Mouse (Mus musculus): ENCODE data around the gene Caps2. TPM values are rescaled to one million over a fixed set of nuclear protein-coding genes. Genes with fewer than 3 reads are reported as not detected.
"Not testable (repeated sequence)": the region's sequence is repeated elsewhere in the genome, so short reads cannot be mapped to it uniquely, and the experiment has no call there.

Gene Caps2
- 0.40 and 0.58 TPM in 2 replicates for polyA plus RNA-seq (2015; fragmentation: Nextera tagmentation; extraction: Ambion mirVana)

- WGBS, result 28% methylated on average over 4 of the region's 4 CpGs
- peak; percentile 94; the same call in 1 of the 2 replicates for ATAC-seq (ENCODE audit: low FRiP score, low TSS enrichment)
- H3K27ac ChIP-seq (ENCODE audit: low read length), result no peak within 1 kb of the TSS
- H3K36me3 ChIP-seq (ENCODE audit: insufficient read depth, low read length), result no peaks in the 10 kb centered on the region
- H3K4me2 ChIP-seq (replicated peaks; ENCODE audit: low read depth, low read length), result peak within 1 kb of the TSS; percentile 45
- H3K4me3 ChIP-seq (ENCODE audit: low read length), result peak within 1 kb of the TSS; percentile 34
- H3K4me1 ChIP-seq (ENCODE audit: insufficient read depth, low read length), result no peaks in the 10 kb centered on the region
- H3K9me3 ChIP-seq (ENCODE audit: low read length), result no peaks in the 10 kb centered on the region
- H3K27me3 ChIP-seq (ENCODE audit: insufficient read depth, low read length), result no peaks in the 10 kb centered on the region
- H3K9ac ChIP-seq (replicated peaks; ENCODE audit: low read length), result 0 out of 2 replicates have a peak within 1 kb of the TSS, but pooled peaks have one; percentile 20
These were observed at the start of gene Caps2 for GRCm38 (mm10) chr10:112163168-112163766. Gene Caps2 (plus strand): TSS chr10:112163621.

GRCm38 (mm10) chr10:112125090-112125489 lies 38.3 kb upstream of the Caps2 start:
- H3K36me3 ChIP-seq (ENCODE audit: insufficient read depth, low read length); H3K9me3 ChIP-seq (ENCODE audit: low read length); H3K4me2 ChIP-seq (replicated peaks; ENCODE audit: low read depth, low read length); H3K27me3 ChIP-seq (ENCODE audit: insufficient read depth, low read length); H3K27ac ChIP-seq (ENCODE audit: low read length); H3K4me3 ChIP-seq (ENCODE audit: low read length); H3K4me1 ChIP-seq (ENCODE audit: insufficient read depth, low read length); H3K9ac ChIP-seq (replicated peaks; ENCODE audit: low read length): not testable (repeated sequence)
- ATAC-seq (ENCODE audit: low FRiP score, low TSS enrichment), result peak; percentile 89
- 31% methylated on average over 2 of the region's 2 CpGs for WGBS

- WGBS, result 71% methylated on average over 6 of the region's 6 CpGs
- H3K36me3 ChIP-seq (ENCODE audit: insufficient read depth, low read length); H3K27ac ChIP-seq (ENCODE audit: low read length); H3K9me3 ChIP-seq (ENCODE audit: low read length); H3K4me1 ChIP-seq (ENCODE audit: insufficient read depth, low read length); H3K9ac ChIP-seq (replicated peaks; ENCODE audit: low read length); H3K27me3 ChIP-seq (ENCODE audit: insufficient read depth, low read length); H3K4me2 ChIP-seq (replicated peaks; ENCODE audit: low read depth, low read length); ATAC-seq (ENCODE audit: low FRiP score, low TSS enrichment); H3K4me3 ChIP-seq (ENCODE audit: low read length): not testable (repeated sequence)
These were observed 35.7 kb upstream of the Caps2 start for GRCm38 (mm10) chr10:112127682-112128230.

- H3K9me3 ChIP-seq (ENCODE audit: low read length), result no peaks in the 10 kb centered on the region
- no peak for ATAC-seq (ENCODE audit: low FRiP score, low TSS enrichment)
These were observed 31.2 kb upstream of the Caps2 start for GRCm38 (mm10) chr10:112132194-112132593.

GRCm38 (mm10) chr10:112138050-112138870 lies 25.2 kb upstream of the Caps2 start:
- H3K4me3 ChIP-seq (ENCODE audit: low read length), result peak overlapping the region; percentile 32
- ATAC-seq (ENCODE audit: low FRiP score, low TSS enrichment), result peak; percentile 78; the same call in 1 of the 2 replicates
- H3K27me3 ChIP-seq (ENCODE audit: insufficient read depth, low read length), result no peaks in the 10 kb centered on the region
- H3K4me1 ChIP-seq (ENCODE audit: insufficient read depth, low read length), result no peaks in the 10 kb centered on the region
- peak overlapping the region; percentile 53 for H3K4me2 ChIP-seq (replicated peaks; ENCODE audit: low read depth, low read length)
- no peaks in the 10 kb centered on the region for H3K9me3 ChIP-seq (ENCODE audit: low read length)
- no peaks in the 10 kb centered on the region for H3K36me3 ChIP-seq (ENCODE audit: insufficient read depth, low read length)
- no peak overlapping the region for H3K27ac ChIP-seq (ENCODE audit: low read length)
- 22% methylated on average over 9 of the region's 9 CpGs for WGBS
- no peak overlapping the region; the same call in 1 of the 2 replicates for H3K9ac ChIP-seq (replicated peaks; ENCODE audit: low read length)

More at GRCm38 (mm10) chr10:112132194-112132593, 31.2 kb upstream of the Caps2 start:
- WGBS, result 87% methylated on average over 3 of the region's 3 CpGs
- no peak overlapping the region for H3K9ac ChIP-seq (replicated peaks; ENCODE audit: low read length)
- H3K4me1 ChIP-seq (ENCODE audit: insufficient read depth, low read length), result no peaks in the 10 kb centered on the region
- H3K4me3 ChIP-seq (ENCODE audit: low read length), result no peak overlapping the region
- no peak overlapping the region for H3K27ac ChIP-seq (ENCODE audit: low read length)
- H3K4me2 ChIP-seq (replicated peaks; ENCODE audit: low read depth, low read length), result no peak overlapping the region
- no peaks in the 10 kb centered on the region for H3K27me3 ChIP-seq (ENCODE audit: insufficient read depth, low read length)
- no peaks in the 10 kb centered on the region for H3K36me3 ChIP-seq (ENCODE audit: insufficient read depth, low read length)

GRCm38 (mm10) chr10:112138871-112139430 lies 24.5 kb upstream of the Caps2 start:
- ATAC-seq (ENCODE audit: low FRiP score, low TSS enrichment), result no peak
- H3K27me3 ChIP-seq (ENCODE audit: insufficient read depth, low read length), result no peaks in the 10 kb centered on the region
- H3K4me3 ChIP-seq (ENCODE audit: low read length), result peak overlapping the region; percentile 32
- no peaks in the 10 kb centered on the region for H3K9me3 ChIP-seq (ENCODE audit: low read length)
- H3K27ac ChIP-seq (ENCODE audit: low read length), result no peak overlapping the region
- WGBS, result 44% methylated on average over 6 of the region's 6 CpGs
- no peak overlapping the region; the same call in 1 of the 2 replicates for H3K9ac ChIP-seq (replicated peaks; ENCODE audit: low read length)
- peak overlapping the region; percentile 53 for H3K4me2 ChIP-seq (replicated peaks; ENCODE audit: low read depth, low read length)
- no peaks in the 10 kb centered on the region for H3K4me1 ChIP-seq (ENCODE audit: insufficient read depth, low read length)
- no peaks in the 10 kb centered on the region for H3K36me3 ChIP-seq (ENCODE audit: insufficient read depth, low read length)

- Histone ChIP-seq H3K4me1 (ENCODE audit: insufficient read depth, low read length) (no peaks in the 10 kb centered on the region), H3K9me3 (ENCODE audit: low read length) (no peaks in the 10 kb centered on the region), H3K36me3 (ENCODE audit: insufficient read depth, low read length) (no peaks in the 10 kb centered on the region), H3K4me3 (ENCODE audit: low read length) (no peak overlapping the region), H3K4me2 (replicated peaks; ENCODE audit: low read depth, low read length) (no peak overlapping the region), H3K9ac (replicated peaks; ENCODE audit: low read length) (no peak overlapping the region), H3K27ac (ENCODE audit: low read length) (no peak overlapping the region), H3K27me3 (ENCODE audit: insufficient read depth, low read length) (no peaks in the 10 kb centered on the region)
- ATAC-seq (ENCODE audit: low FRiP score, low TSS enrichment), result no peak
- 62% methylated on average over 2 of the region's 2 CpGs for WGBS
These were observed 23.6 kb upstream of the Caps2 start for GRCm38 (mm10) chr10:112139834-112140233.

GRCm38 (mm10) chr10:112159882-112160560 lies 3.4 kb upstream of the Caps2 start, which contains the start of gene Glipr1l3:
Gene Glipr1l3 (minus strand): TSS chr10:112160327.
- ATAC-seq (ENCODE audit: low FRiP score, low TSS enrichment), result peak; percentile 88
- 21% methylated on average over 15 of the region's 15 CpGs for WGBS
- not testable (repeated sequence) for H3K27me3 ChIP-seq (ENCODE audit: insufficient read depth, low read length); H3K9me3 ChIP-seq (ENCODE audit: low read length); H3K27ac ChIP-seq (ENCODE audit: low read length); H3K4me2 ChIP-seq (replicated peaks; ENCODE audit: low read depth, low read length); H3K36me3 ChIP-seq (ENCODE audit: insufficient read depth, low read length); H3K9ac ChIP-seq (replicated peaks; ENCODE audit: low read length); H3K4me3 ChIP-seq (ENCODE audit: low read length); H3K4me1 ChIP-seq (ENCODE audit: insufficient read depth, low read length)

GRCm38 (mm10) chr10:112177027-112177426 lies 13.6 kb downstream of the Caps2 start:
- ATAC-seq (ENCODE audit: low FRiP score, low TSS enrichment); H3K9ac ChIP-seq (replicated peaks; ENCODE audit: low read length); H3K4me1 ChIP-seq (ENCODE audit: insufficient read depth, low read length); H3K9me3 ChIP-seq (ENCODE audit: low read length); H3K36me3 ChIP-seq (ENCODE audit: insufficient read depth, low read length); H3K4me3 ChIP-seq (ENCODE audit: low read length); H3K27me3 ChIP-seq (ENCODE audit: insufficient read depth, low read length); H3K27ac ChIP-seq (ENCODE audit: low read length); H3K4me2 ChIP-seq (replicated peaks; ENCODE audit: low read depth, low read length): not testable (repeated sequence)
- 17% methylated on average over 13 of the region's 13 CpGs for WGBS

Data from kidney, embryonic 16.5 days (tissue).